Mouse (Mus musculus): Measurements from ENCODE around the gene Cdh12. TPM values are rescaled to one million over a fixed set of nuclear protein-coding genes. Genes with fewer than 3 reads are reported as not detected.

Gene Cdh12
- polyA plus RNA-seq, 1 experiment = not detected

DNA sequence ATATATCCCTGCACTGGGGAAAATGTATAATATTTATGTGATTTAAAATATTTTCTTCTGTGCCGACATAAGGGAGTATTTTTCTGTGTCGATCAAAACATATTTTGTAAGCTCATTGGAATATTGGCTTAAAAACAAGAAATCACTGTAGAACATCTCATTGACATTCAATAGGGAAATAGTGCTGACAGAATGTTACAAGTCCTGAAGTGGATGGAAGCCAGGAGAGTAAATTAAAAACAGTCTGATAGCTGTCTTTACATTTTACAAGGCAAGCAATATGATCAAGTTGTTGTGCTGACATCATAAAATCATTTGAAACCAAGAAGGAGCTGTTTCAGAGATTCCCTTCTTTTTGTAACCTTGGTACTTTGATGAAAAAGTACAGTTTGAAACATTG, 349.5 kb downstream of the Cdh12 start:
- Histone ChIP-seq H3K36me3 (ENCODE audit: control insufficient read depth, insufficient read depth, low read length) (no peaks in the 10 kb centered on the region), H3K27me3 (ENCODE audit: control insufficient read depth, insufficient read depth, low read length) (no peaks in the 10 kb centered on the region), H3K4me3 (ENCODE audit: extremely low read depth, insufficient read depth, insufficient read length) (no peak overlapping the region), H3K4me1 (ENCODE audit: control insufficient read depth, insufficient read depth, insufficient read length) (no peaks in the 10 kb centered on the region), H3K27ac (ENCODE audit: insufficient read depth, low read length) (no peak overlapping the region)
- no peak for TF ChIP-seq POLR2A (IDR thresholded peaks at IDR 0.05; ENCODE audit: low read depth, low read length)
- no peak for TF ChIP-seq CTCF (IDR thresholded peaks at IDR 0.05; ENCODE audit: extremely low read depth, insufficient read depth, insufficient read length, insufficient replicate concordance)
- no peak for DNase-seq (ENCODE audit: low read depth in 1 of 2, low spot score in 2 of 2)
- WGBS = 88% methylated on average over 2 of the region's 2 CpGs

GRCm38 (mm10) chr15:20835887-20836286, 386.8 kb downstream of the Cdh12 start:
- Histone ChIP-seq H3K27ac (ENCODE audit: insufficient read depth, low read length) (no peak overlapping the region), H3K4me3 (ENCODE audit: extremely low read depth, insufficient read depth, insufficient read length) (no peak overlapping the region), H3K27me3 (ENCODE audit: control insufficient read depth, insufficient read depth, low read length) (no peaks in the 10 kb centered on the region), H3K36me3 (ENCODE audit: control insufficient read depth, insufficient read depth, low read length) (no peaks in the 10 kb centered on the region), H3K4me1 (ENCODE audit: control insufficient read depth, insufficient read depth, insufficient read length) (no peaks in the 10 kb centered on the region)
- DNase-seq (ENCODE audit: low read depth in 1 of 2, low spot score in 2 of 2) = no peak
- TF ChIP-seq POLR2A (IDR thresholded peaks at IDR 0.05; ENCODE audit: low read depth, low read length) = no peak
- no peak for TF ChIP-seq CTCF (IDR thresholded peaks at IDR 0.05; ENCODE audit: extremely low read depth, insufficient read depth, insufficient read length, insufficient replicate concordance)
- WGBS = 63% methylated on average over 1 of the region's 1 CpGs

GRCm38 (mm10) chr15:20836991-20837390, 387.9 kb downstream of the Cdh12 start:
- Histone ChIP-seq H3K36me3 (ENCODE audit: control insufficient read depth, insufficient read depth, low read length) (no peaks in the 10 kb centered on the region), H3K27me3 (ENCODE audit: control insufficient read depth, insufficient read depth, low read length) (no peaks in the 10 kb centered on the region), H3K4me3 (ENCODE audit: extremely low read depth, insufficient read depth, insufficient read length) (no peak overlapping the region), H3K27ac (ENCODE audit: insufficient read depth, low read length) (no peak overlapping the region), H3K4me1 (ENCODE audit: control insufficient read depth, insufficient read depth, insufficient read length) (no peaks in the 10 kb centered on the region)
- TF ChIP-seq POLR2A (IDR thresholded peaks at IDR 0.05; ENCODE audit: low read depth, low read length) (no peak), CTCF (IDR thresholded peaks at IDR 0.05; ENCODE audit: extremely low read depth, insufficient read depth, insufficient read length, insufficient replicate concordance) (no peak)
- 86% methylated on average over 3 of the region's 3 CpGs for WGBS
- DNase-seq (ENCODE audit: low read depth in 1 of 2, low spot score in 2 of 2) = no peak

DNA sequence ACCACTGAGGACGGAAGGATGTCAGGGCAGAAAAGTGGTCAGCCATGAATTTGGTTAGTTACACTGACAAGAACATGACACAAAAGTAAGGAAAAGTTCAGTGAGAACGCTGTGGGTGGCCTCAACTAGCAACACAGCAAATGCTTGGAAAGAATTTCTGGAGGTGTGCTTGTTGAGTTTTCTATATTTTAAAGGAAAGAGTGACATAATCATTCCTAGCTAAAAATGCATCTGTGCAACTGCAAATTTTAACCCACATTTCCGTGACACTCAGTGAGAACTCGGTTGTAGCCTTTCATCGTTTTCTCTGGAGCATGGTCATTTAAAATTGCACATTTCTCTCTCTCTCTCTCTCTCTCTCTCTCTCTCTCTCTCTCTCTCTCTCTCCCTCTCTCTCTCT, 392.4 kb downstream of the Cdh12 start:
- TF ChIP-seq CTCF (IDR thresholded peaks at IDR 0.05; ENCODE audit: extremely low read depth, insufficient read depth, insufficient read length, insufficient replicate concordance) = no peak
- TF ChIP-seq POLR2A (IDR thresholded peaks at IDR 0.05; ENCODE audit: low read depth, low read length) = no peak
- Histone ChIP-seq H3K36me3 (ENCODE audit: control insufficient read depth, insufficient read depth, low read length) (no peaks in the 10 kb centered on the region), H3K27me3 (ENCODE audit: control insufficient read depth, insufficient read depth, low read length) (no peaks in the 10 kb centered on the region), H3K4me1 (ENCODE audit: control insufficient read depth, insufficient read depth, insufficient read length) (no peaks in the 10 kb centered on the region), H3K27ac (ENCODE audit: insufficient read depth, low read length) (no peak overlapping the region), H3K4me3 (ENCODE audit: extremely low read depth, insufficient read depth, insufficient read length) (no peak overlapping the region)
- no peak for DNase-seq (ENCODE audit: low read depth in 1 of 2, low spot score in 2 of 2)
- WGBS = 88% methylated on average over 5 of the region's 5 CpGs

- Histone ChIP-seq H3K27ac (ENCODE audit: insufficient read depth, low read length) (no peak overlapping the region), H3K36me3 (ENCODE audit: control insufficient read depth, insufficient read depth, low read length) (no peaks in the 10 kb centered on the region), H3K4me3 (ENCODE audit: extremely low read depth, insufficient read depth, insufficient read length) (no peak overlapping the region), H3K27me3 (ENCODE audit: control insufficient read depth, insufficient read depth, low read length) (no peaks in the 10 kb centered on the region), H3K4me1 (ENCODE audit: control insufficient read depth, insufficient read depth, insufficient read length) (no peaks in the 10 kb centered on the region)
- DNase-seq (ENCODE audit: low read depth in 1 of 2, low spot score in 2 of 2) = no peak
- TF ChIP-seq CTCF (IDR thresholded peaks at IDR 0.05; ENCODE audit: extremely low read depth, insufficient read depth, insufficient read length, insufficient replicate concordance) = no peak
- TF ChIP-seq POLR2A (IDR thresholded peaks at IDR 0.05; ENCODE audit: low read depth, low read length) = no peak
- WGBS = 52% methylated on average over 2 of the region's 2 CpGs
Observed at GRCm38 (mm10) chr15:20863076-20863475, 414.0 kb downstream of the Cdh12 start.

GRCm38 (mm10) chr15:20872518-20872917, 423.5 kb downstream of the Cdh12 start:
- H3K27me3 ChIP-seq (ENCODE audit: control insufficient read depth, insufficient read depth, low read length) = no peaks in the 10 kb centered on the region
- H3K36me3 ChIP-seq (ENCODE audit: control insufficient read depth, insufficient read depth, low read length) = no peaks in the 10 kb centered on the region
- H3K27ac ChIP-seq (ENCODE audit: insufficient read depth, low read length) = no peak overlapping the region
- WGBS = 76% methylated on average over 1 of the region's 1 CpGs
- no peaks in the 10 kb centered on the region for H3K4me1 ChIP-seq (ENCODE audit: control insufficient read depth, insufficient read depth, insufficient read length)
- no peak overlapping the region for H3K4me3 ChIP-seq (ENCODE audit: extremely low read depth, insufficient read depth, insufficient read length)
- no peak for TF ChIP-seq CTCF (IDR thresholded peaks at IDR 0.05; ENCODE audit: extremely low read depth, insufficient read depth, insufficient read length, insufficient replicate concordance)
- TF ChIP-seq POLR2A (IDR thresholded peaks at IDR 0.05; ENCODE audit: low read depth, low read length) = no peak
- no peak for DNase-seq (ENCODE audit: low read depth in 1 of 2, low spot score in 2 of 2)

- Histone ChIP-seq H3K27me3 (ENCODE audit: control insufficient read depth, insufficient read depth, low read length) (no peaks in the 10 kb centered on the region), H3K4me3 (ENCODE audit: extremely low read depth, insufficient read depth, insufficient read length) (no peak overlapping the region), H3K27ac (ENCODE audit: insufficient read depth, low read length) (no peak overlapping the region), H3K4me1 (ENCODE audit: control insufficient read depth, insufficient read depth, insufficient read length) (no peaks in the 10 kb centered on the region), H3K36me3 (ENCODE audit: control insufficient read depth, insufficient read depth, low read length) (no peaks in the 10 kb centered on the region)
- no peak for TF ChIP-seq POLR2A (IDR thresholded peaks at IDR 0.05; ENCODE audit: low read depth, low read length)
- no peak for TF ChIP-seq CTCF (IDR thresholded peaks at IDR 0.05; ENCODE audit: extremely low read depth, insufficient read depth, insufficient read length, insufficient replicate concordance)
- 94% methylated on average over 2 of the region's 2 CpGs for WGBS
- no peak for DNase-seq (ENCODE audit: low read depth in 1 of 2, low spot score in 2 of 2)
Observed at GRCm38 (mm10) chr15:20876993-20877392, 427.9 kb downstream of the Cdh12 start.

Data from spleen, adult 2 months (tissue).